Mouse (Mus musculus) hindbrain, embryonic 16.5 days (tissue): ENCODE results near the gene Nsmce3. TPM values are rescaled to one million over a fixed set of nuclear protein-coding genes. Genes with fewer than 3 reads are reported as not detected.

ENCODE experiments used
- ATAC-seq: fragments of 200-750 bp; cut with Nextera tagmentation; 2 replicates; pipeline ENCODE4 v1.8.0; 2017; ENCODE audit warnings: moderate TSS enrichment, moderate library complexity
- H3K27ac ChIP-seq: fragments of 300-500 bp; sonication (generic); 2 replicates; pipeline ENCODE4 v1.5.1; 2014; ENCODE audit warnings: low read depth, mild to moderate bottlenecking, control low read depth, low read length, moderate library complexity
- H3K27me3 ChIP-seq: fragments of 300-500 bp; sonication (generic); replicated peaks from 2 replicates; pipeline ENCODE4 v1.6.1; 2014; ENCODE audit warnings: low read length; ENCODE audit not compliant: control insufficient read depth, insufficient read depth
- H3K36me3 ChIP-seq: fragments of 300-500 bp; sonication (generic); 2 replicates; pipeline ENCODE4 v1.6.1; 2014; ENCODE audit warnings: mild to moderate bottlenecking, low read length, moderate library complexity, mixed read lengths; ENCODE audit not compliant: control insufficient read depth, insufficient read depth
- H3K4me1 ChIP-seq: fragments of 300-500 bp; sonication (generic); 2 replicates; pipeline ENCODE4 v1.6.1; 2014; ENCODE audit warnings: low read depth, low read length; ENCODE audit not compliant: control insufficient read depth, insufficient read depth
- H3K4me2 ChIP-seq: fragments of 300-500 bp; sonication (generic); 2 replicates; pipeline ENCODE4 v1.6.1; 2014; ENCODE audit warnings: mild to moderate bottlenecking, low read length, control low read depth, moderate library complexity
- H3K4me3 ChIP-seq: fragments of 300-500 bp; sonication (generic); 2 replicates; pipeline ENCODE4 v1.5.1; 2014; ENCODE audit warnings: mild to moderate bottlenecking, low read length, control low read depth, moderate library complexity
- H3K9ac ChIP-seq: fragments of 300-500 bp; sonication (generic); 2 replicates; pipeline ENCODE4 v1.6.1; 2014; ENCODE audit warnings: low read depth, mild to moderate bottlenecking, control low read depth, low read length, moderate library complexity
- H3K9me3 ChIP-seq: fragments of 300-500 bp; sonication (generic); 2 replicates; pipeline ENCODE4 v1.6.1; 2014; ENCODE audit warnings: mild to moderate bottlenecking, low read length, moderate library complexity; ENCODE audit not compliant: control insufficient read depth
- WGBS: fragments of 180-500 bp; shearing (Covaris S2); extraction: QIAGEN DNeasy Blood & Tissue Kit; methylation state at CpG from one replicate; pipeline ENCODE4 v1.1.7; 2014; 5-methylcytosine and 5-hydroxymethylcytosine counted together
- polyA plus RNA-seq: library from polyadenylated mRNA; unstranded; fragments of >200 nt; fragmentation: Nextera tagmentation; extraction: Ambion mirVana; gene quantifications from 2 replicates; pipeline ENCODE4 v1.2.1, GENCODE M21; 2015

The Nsmce3 gene
- polyA plus RNA-seq: 10.2 and 10.9 TPM in 2 replicates

DNA sequence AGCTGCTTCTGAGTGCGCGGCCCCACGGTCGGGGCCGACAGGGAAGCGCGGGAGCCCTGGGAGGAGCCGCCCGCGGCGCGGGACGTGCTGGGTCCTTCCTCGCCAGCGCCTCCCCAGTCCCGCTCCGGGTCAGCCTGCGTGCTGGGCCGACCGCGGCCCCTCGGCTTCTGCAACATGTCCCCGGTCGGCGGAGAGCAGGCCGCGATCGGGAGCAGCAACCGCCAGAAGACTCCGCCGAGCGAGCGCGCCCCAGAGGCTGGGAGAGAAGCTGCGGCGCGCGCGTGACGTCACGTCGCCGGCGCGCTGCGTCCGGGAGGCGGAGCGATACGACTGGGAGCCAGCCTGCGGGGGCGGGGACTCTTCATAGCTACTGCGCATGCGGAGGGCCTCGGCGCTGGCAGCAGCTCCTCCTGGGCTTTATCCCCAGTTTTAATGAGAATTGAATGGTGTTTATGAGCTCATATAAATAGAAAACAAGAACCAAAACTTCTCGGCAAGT, at the start of gene Nsmce3:
Nsmce3 (minus strand) TSS at position 255 of the 499 bp plus-strand sequence.
- Histone ChIP-seq H3K4me3 (peak within 1 kb of the TSS; percentile 68), H3K9ac (peak within 1 kb of the TSS; percentile 83), H3K36me3 (no peaks in the 10 kb centered on the region), H3K9me3 (no peaks in the 10 kb centered on the region), H3K4me2 (peak within 1 kb of the TSS; percentile 97), H3K27ac (peak within 1 kb of the TSS; percentile 92), H3K27me3 (no peaks in the 10 kb centered on the region), H3K4me1 (peaks cover 22% of the 10 kb centered on the region)
- peak; percentile 96 for ATAC-seq
- WGBS: 0% methylated on average over 55 of the region's 57 CpGs

DNA sequence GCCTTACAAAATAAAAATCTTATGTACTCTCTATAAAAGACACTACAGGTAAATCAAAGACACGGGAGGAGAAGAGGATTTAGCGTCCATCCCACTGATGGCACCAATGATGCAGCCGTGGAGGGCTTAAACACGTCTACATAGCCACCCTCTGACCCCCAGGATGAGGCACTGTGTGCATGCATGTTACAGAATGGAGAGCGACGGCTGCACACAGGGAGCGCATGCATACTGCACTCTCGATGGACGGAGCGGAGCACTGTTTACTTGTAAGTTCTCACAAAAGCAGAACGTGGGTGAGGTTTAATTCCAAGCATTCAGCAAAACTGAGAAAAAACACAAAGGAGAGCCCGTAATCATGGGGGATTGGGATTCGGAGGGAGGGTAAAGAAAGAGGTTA, 48.4 kb upstream of the Nsmce3 start:
- Histone ChIP-seq H3K36me3 (no peaks in the 10 kb centered on the region), H3K4me1 (peaks cover 3% of the 10 kb centered on the region; the same call in 1 of the 2 replicates), H3K27ac (no peak overlapping the region), H3K27me3 (no peaks in the 10 kb centered on the region), H3K9ac (no peak overlapping the region), H3K9me3 (no peaks in the 10 kb centered on the region; the same call in 1 of the 2 replicates), H3K4me2 (no peak overlapping the region), H3K4me3 (no peak overlapping the region)
- no peak for ATAC-seq
- 58% methylated on average over 13 of the region's 13 CpGs for WGBS

DNA sequence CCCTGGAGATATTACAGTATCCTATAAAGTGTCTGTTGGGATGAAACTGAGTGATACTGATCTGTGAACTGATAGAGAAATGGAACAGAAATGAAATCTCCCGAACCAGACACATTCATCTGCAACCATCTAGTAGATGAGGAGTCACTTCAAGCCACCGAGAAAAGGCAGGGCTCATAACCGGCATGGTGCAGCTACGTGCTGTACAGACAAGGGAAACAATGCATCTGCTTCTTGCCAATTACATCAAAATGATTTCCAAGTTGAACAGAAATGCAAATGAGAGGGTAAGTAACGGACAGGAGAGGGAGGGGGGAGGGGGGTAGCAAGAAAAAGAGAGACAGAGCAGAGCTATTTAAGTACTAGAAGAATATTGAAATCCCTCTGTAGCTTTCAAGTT, 47.9 kb upstream of the Nsmce3 start:
- Histone ChIP-seq H3K27ac (no peak overlapping the region), H3K9me3 (no peaks in the 10 kb centered on the region; the same call in 1 of the 2 replicates), H3K36me3 (no peaks in the 10 kb centered on the region), H3K27me3 (no peaks in the 10 kb centered on the region), H3K4me3 (no peak overlapping the region), H3K4me2 (no peak overlapping the region), H3K9ac (no peak overlapping the region), H3K4me1 (peaks cover 3% of the 10 kb centered on the region; the same call in 1 of the 2 replicates)
- WGBS: 20% methylated on average over 5 of the region's 5 CpGs
- ATAC-seq: no peak

DNA sequence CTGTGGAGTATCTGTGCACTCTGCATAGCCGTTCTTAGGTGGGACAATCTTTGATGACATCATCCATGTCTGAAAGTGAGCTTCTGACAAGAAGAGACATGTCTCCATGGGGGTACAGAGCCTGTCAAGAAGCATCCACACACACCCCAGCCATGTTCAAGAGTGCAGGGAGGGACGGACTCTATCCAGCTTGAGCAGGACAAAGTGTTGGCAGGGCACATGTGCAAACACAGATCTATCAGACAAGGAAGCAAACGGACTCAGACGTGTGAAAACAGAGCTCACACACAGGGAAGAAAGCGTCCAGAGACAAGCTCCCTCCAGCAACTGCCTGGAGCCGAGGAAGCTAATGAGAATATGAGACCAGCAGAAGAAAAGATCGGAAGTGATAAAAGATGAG, 43.9 kb upstream of the Nsmce3 start:
- Histone ChIP-seq H3K9me3 (no peaks in the 10 kb centered on the region; the same call in 1 of the 2 replicates), H3K27ac (no peak overlapping the region), H3K4me2 (no peak overlapping the region), H3K9ac (no peak overlapping the region), H3K4me3 (no peak overlapping the region), H3K27me3 (no peaks in the 10 kb centered on the region), H3K36me3 (no peaks in the 10 kb centered on the region), H3K4me1 (peaks cover 3% of the 10 kb centered on the region; the same call in 1 of the 2 replicates)
- whole genome bisulfite sequencing: 49% methylated on average over 7 of the region's 7 CpGs
- ATAC-seq: 0 out of 2 replicates have a peak, but pooled peaks have one; percentile 18

DNA sequence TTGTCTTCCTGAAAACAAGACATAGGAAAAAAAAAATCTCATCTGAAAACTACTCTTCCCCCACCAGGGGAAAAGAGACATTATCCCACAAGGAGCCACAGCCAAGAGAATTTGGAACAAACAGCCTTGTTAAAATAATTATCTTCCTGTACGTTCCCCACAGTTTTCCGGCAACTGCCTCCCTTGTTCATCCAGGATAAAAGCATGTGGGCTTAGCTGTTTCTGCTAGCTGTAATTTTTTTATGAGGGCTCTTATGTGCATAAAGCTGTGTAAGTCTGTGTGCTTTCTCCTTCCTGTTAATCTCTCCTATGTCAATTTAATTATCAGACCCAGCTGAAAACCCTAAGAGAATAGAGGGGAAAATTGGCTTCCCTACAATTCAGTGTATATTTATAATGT, 42.3 kb upstream of the Nsmce3 start:
- Histone ChIP-seq H3K27ac (peak overlapping the region; percentile 14; the same call in 1 of the 2 replicates), H3K4me1 (no peaks in the 10 kb centered on the region; the same call in 1 of the 2 replicates), H3K4me3 (no peak overlapping the region), H3K36me3 (no peaks in the 10 kb centered on the region), H3K9ac (0 out of 2 replicates have a peak overlapping the region, but pooled peaks have one; percentile 15), H3K4me2 (no peak overlapping the region), H3K27me3 (no peaks in the 10 kb centered on the region), H3K9me3 (no peaks in the 10 kb centered on the region; the same call in 1 of the 2 replicates)
- ATAC-seq: no peak
- WGBS: 40% methylated on average over 2 of the region's 2 CpGs

DNA sequence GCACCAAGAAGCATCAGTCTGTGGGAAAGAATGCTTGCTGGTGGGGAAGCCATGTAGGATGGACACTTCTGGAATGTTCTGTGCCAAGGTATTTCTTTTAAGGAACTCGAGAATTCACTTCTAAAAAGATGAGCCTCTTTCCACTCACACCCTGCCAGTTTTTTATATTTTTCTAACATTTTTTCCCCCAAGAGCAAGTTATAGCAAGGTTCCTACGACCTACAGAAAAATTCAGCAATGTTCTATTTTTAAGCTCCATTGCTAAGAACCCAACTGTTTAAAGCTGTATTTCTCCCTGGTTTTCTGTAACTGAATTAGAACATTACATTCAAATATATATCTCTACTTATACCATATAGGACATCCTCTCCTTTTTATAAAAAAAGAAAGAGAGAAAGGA, 39.1 kb upstream of the Nsmce3 start:
- H3K36me3 ChIP-seq: no peaks in the 10 kb centered on the region
- no peaks in the 10 kb centered on the region for H3K27me3 ChIP-seq
- no peaks in the 10 kb centered on the region; the same call in 1 of the 2 replicates for H3K4me1 ChIP-seq
- H3K27ac ChIP-seq: no peak overlapping the region
- no peak overlapping the region for H3K4me2 ChIP-seq
- H3K9me3 ChIP-seq: no peaks in the 10 kb centered on the region
- H3K9ac ChIP-seq: no peak overlapping the region
- WGBS: 79% methylated on average over 2 of the region's 2 CpGs
- no peak for ATAC-seq
- H3K4me3 ChIP-seq: no peak overlapping the region

DNA sequence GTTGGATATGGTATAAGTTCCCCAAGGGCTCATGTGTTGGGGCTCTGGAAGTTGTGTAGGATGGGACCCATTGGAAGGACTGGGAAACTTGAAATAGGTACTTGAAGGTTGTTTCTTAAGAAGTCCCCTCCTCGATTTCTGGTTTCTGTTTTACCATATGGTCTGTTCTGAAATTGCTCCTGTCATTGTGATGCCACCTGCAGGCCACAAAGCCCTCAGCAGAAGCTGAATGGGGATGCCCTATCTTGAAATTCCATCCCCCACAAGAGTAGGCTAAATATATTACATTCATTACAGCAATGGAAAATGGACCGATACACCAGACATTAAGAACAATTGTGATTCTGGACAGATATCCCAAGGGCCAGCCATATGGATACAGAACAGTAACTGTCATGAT, 37.4 kb upstream of the Nsmce3 start:
- ATAC-seq: no peak
- H3K4me2 ChIP-seq: no peak overlapping the region
- no peaks in the 10 kb centered on the region for H3K36me3 ChIP-seq
- no peaks in the 10 kb centered on the region; the same call in 1 of the 2 replicates for H3K4me1 ChIP-seq
- no peak overlapping the region for H3K27ac ChIP-seq
- H3K9ac ChIP-seq: no peak overlapping the region
- no peaks in the 10 kb centered on the region for H3K27me3 ChIP-seq
- 87% methylated on average over 2 of the region's 2 CpGs for WGBS
- no peaks in the 10 kb centered on the region for H3K9me3 ChIP-seq
- no peak overlapping the region for H3K4me3 ChIP-seq

DNA sequence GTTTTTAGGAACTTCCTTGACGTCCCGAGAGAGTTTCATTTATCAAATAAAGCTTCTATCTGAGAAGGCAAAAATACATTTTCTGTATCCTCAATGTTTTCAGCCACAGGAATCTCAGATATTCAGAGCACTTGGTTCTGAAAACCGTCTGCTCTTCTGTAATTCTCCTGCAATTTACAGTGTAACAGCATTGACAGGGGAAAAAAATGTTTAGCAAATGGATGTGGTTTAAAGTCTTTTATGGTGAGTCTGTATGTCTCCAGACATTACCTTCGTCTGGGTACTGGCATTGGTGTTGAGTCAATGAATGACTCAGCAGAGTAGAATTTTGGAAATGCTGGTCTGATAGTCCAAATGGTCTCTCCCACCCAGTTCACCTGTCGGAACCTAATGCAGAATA, 34.2 kb upstream of the Nsmce3 start:
- Histone ChIP-seq H3K36me3 (no peaks in the 10 kb centered on the region), H3K4me2 (no peak overlapping the region), H3K27me3 (no peaks in the 10 kb centered on the region), H3K4me1 (no peaks in the 10 kb centered on the region), H3K4me3 (no peak overlapping the region), H3K27ac (no peak overlapping the region), H3K9ac (no peak overlapping the region), H3K9me3 (no peaks in the 10 kb centered on the region)
- ATAC-seq: no peak
- 78% methylated on average over 5 of the region's 5 CpGs for whole genome bisulfite sequencing

DNA sequence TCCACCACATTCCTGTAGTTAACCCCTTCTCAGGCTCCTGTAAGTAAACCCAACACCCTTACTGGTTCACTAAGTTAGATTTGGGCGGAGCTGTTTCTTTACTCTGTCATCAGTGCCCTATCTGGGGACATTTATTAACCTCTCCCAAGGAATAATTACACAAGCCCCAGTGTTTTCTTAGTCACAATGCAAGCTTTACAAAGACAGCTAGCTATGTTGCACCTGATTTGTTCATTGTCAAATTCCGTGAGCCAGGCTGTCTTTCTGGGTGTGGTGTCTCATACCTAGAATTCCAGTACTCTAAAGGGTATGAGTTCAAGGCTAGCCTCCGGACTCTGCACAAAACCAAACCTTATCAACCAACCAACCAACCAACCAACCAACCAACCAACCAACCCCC, 32.7 kb upstream of the Nsmce3 start:
- WGBS: 91% methylated on average over 3 of the region's 3 CpGs
- Histone ChIP-seq H3K27ac (no peak overlapping the region), H3K9me3 (no peaks in the 10 kb centered on the region), H3K4me3 (no peak overlapping the region), H3K4me2 (no peak overlapping the region), H3K27me3 (no peaks in the 10 kb centered on the region), H3K4me1 (no peaks in the 10 kb centered on the region), H3K9ac (no peak overlapping the region), H3K36me3 (no peaks in the 10 kb centered on the region)
- no peak for ATAC-seq
